Mouse (Mus musculus) testis, postnatal 14 days (tissue): Measurements from ENCODE around the gene Tgm2.

Source experiments
- DNase-seq: peaks from one replicate; pipeline ENCODE4 v3.0.0; 2021; ENCODE audit warnings: low spot score

Tgm2 gene

DNA sequence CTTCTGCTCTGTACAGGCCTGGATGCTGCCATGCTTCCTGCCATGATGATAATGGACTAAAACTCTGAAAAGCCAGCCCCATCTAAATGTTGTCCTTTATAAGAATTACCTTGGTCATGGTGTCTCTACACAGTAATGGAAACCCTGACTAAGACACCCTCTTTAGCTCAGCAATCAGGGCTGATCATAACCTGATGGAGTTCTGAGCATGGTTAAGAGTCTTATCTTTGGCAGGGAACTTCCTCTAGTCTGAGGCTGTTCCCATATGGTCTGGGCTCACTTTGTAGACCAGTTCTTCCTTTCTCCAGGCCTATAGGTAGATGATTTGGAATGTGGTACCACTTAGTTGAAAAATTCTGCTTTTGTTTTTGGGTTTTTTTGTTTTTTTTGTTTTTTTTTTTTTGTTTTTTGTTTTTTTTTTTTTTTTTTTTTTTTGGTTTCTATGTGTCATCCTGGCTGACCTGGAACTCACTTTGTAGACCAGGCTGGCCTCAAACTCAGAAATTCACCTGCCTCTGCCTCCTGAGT lies 77.7 kb downstream of the Tgm2 start:
- DNase-seq: no peak

DNA sequence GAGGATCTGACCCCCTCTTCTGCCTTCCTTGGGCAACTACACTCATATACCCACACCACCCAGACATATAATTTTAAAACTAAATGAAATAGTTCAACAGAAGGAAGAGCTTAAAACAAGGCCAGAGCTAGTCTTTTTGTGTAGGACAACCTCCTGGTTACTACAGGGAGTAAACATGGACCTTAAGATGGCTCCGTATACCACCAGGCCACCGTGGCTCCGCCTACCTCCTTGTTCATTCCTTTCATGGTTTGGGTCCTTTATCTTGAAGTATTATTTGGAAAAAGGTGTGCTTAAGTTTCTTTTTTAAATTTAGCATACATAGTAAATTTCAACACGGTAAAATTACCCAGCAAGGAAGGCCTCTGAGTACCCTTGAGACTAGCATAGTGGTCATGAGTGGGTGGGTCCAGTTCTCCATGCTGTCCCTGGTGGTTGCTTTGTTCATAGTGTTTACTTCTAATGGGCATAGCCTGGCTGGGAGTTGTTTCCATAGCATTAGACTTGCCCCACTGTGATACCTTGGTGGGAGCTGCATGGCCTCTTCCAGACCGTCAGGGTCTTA lies 78.9 kb downstream of the Tgm2 start:
- no peak for DNase-seq

DNA sequence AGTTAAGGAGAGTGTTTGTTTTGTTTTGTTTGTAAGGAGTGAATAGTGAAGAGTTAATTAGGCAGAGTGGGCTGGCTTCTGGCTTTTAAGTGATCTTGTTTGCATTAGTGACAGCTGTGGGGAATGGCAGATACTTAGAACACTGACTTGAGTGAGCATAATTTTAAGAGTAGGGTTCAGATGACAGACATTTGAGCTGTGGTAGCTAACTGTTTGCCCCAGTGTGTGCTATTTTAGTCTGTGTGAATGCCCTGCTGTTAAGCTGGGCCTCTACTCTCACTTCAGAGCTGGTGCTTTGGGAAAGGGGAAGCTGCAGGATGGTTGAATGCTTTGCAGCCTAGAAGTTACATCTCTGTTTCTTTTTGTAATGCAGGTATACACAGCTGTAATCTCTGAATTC lies 79.8 kb downstream of the Tgm2 start:
- DNase-seq: no peak
